Mouse (Mus musculus): Measurements from ENCODE around the gene Scamp4. TPM values are rescaled to one million over a fixed set of nuclear protein-coding genes. Genes with fewer than 3 reads are reported as not detected.
A peak's percentile ranks its signal among the peaks of the same experiment; 100 is the strongest.
"Not testable (repeated sequence)": the region's sequence is repeated elsewhere in the genome, so short reads cannot be mapped to it uniquely, and the experiment has no call there.

Gene Scamp4
- total RNA-seq, 1 experiment from 2014 or later, result 7.4 TPM

DNA sequence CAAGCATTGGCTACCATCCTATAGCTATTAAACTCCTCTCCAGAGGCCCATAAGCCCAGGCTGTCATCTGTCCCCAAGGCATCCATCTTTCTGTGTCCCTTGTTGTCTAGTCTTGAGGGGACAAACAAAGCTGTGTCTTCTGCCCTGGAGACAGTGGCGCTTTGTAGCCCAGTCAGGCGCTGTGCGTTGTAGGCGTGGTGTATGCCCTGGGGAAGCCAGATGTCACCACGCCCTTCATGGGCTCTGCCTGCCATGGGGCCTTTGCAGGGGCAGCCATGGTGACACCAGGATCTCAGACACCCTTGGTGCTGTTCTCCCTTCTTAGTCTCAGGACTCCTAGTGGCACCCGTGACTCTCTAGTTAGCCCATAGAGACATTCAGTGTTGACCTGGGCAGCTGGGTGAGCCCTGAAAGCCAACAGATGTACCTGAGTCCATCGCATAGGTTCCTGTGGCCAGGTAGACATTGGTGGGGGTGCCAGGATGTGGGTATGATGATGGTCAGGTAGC lies 1.4 kb downstream of the Scamp4 start:
- ATAC-seq (replicated peaks in 1 of 2; ENCODE audit: insufficient read depth in 1 of 2, low FRiP score in 2 of 2, low TSS enrichment in 1 of 2, low read depth in 1 of 2, poor library complexity in 2 of 2, severe bottlenecking in 2 of 2), result no peak

DNA sequence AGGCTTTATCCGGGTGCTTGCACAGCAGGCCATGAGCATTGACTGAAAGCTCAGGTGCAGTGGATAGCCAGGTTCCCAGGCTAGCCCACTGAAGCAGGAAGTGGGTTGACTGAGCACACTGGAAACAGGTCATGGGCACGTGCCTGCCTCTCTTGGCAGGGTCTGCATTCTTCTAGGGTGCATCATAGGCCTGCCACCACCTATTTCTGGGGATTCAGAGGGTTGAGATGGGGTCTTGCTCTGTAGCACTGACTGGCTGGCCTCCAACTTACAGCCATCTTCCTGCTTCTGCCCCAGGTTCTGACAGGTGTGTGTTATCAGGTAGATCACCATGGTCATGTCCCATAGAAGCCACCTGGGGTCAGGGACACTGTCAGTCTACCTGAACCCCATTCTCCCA lies 2.3 kb downstream of the Scamp4 start:
- no peak for ATAC-seq (replicated peaks in 1 of 2; ENCODE audit: insufficient read depth in 1 of 2, low FRiP score in 2 of 2, low TSS enrichment in 1 of 2, low read depth in 1 of 2, poor library complexity in 2 of 2, severe bottlenecking in 2 of 2)

DNA sequence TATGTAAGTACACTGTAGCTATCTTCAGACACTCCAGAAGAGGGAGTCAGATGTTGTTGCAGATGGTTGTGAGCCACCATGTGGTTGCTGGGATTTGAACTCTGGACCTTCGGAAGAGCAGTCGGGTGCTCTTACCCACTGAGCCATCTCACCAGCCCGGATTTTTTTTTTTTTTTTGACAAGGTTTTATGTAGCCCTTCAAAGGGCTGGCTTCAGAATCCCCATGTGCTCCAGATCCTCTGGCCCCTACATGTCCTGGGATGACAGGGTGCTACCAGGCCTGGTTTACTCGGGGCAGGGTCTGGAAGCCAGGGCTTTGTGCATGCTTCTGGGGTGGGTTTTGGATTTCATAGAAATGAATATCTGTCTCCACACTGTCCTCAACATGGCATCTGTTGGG lies 3.0 kb downstream of the Scamp4 start, which contains the start of gene Gm49322:
Gene Gm49322, plus strand, starts transcription at position 301 of the 400 bp plus-strand sequence.
- ATAC-seq (replicated peaks in 1 of 2; ENCODE audit: insufficient read depth in 1 of 2, low FRiP score in 2 of 2, low TSS enrichment in 1 of 2, low read depth in 1 of 2, poor library complexity in 2 of 2, severe bottlenecking in 2 of 2), result not testable (repeated sequence)

DNA sequence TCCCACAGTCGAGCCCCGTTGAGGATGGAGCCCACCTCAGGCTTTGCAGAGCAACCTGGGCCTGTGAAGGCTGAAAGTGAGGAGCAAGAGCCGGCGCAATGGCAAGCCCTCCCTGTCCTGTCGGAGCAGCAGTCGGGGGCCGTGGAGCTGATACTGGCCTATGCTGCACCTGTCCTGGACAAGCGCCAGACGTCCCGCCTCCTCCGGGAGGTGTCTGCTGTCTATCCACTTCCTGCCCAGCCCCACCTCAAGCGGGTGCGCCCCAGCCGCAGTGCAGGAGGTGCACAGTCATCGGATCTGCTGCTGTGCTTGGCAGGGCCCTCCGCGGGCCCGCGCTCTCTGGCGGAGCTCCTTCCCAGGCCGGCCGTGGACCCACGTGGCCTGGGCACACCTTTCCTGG lies 3.6 kb downstream of the Scamp4 start:
- ATAC-seq (replicated peaks in 1 of 2; ENCODE audit: insufficient read depth in 1 of 2, low FRiP score in 2 of 2, low TSS enrichment in 1 of 2, low read depth in 1 of 2, poor library complexity in 2 of 2, severe bottlenecking in 2 of 2), result no peak

DNA sequence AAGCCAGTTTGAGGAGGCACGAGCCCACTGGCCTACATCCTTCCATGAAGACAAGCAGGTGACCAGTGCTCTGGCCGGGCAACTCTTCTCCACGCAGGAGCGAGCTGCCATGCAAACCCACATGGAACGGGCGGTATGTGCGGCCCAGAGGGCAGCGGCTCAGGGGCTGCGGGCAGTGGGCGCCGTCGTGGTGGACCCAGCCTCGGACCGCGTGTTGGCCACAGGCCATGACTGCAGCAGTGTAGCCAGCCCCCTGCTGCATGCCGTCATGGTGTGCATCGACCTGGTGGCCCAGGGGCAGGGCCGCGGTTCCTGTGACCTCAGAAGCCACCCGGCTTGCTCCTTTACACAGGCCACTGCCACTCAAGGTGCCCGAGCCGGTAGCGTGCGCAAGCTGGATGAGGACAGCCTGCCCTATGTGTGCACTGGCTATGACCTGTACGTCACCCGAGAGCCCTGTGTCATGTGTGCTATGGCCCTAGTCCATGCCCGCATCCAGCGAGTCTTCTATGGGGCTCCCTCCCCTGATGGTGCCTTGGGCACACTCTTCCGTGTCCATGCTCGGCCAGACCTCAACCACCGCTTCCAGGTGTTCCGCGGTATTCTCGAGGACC lies 4.2 kb downstream of the Scamp4 start:
- no peak for ATAC-seq (replicated peaks in 1 of 2; ENCODE audit: insufficient read depth in 1 of 2, low FRiP score in 2 of 2, low TSS enrichment in 1 of 2, low read depth in 1 of 2, poor library complexity in 2 of 2, severe bottlenecking in 2 of 2)

DNA sequence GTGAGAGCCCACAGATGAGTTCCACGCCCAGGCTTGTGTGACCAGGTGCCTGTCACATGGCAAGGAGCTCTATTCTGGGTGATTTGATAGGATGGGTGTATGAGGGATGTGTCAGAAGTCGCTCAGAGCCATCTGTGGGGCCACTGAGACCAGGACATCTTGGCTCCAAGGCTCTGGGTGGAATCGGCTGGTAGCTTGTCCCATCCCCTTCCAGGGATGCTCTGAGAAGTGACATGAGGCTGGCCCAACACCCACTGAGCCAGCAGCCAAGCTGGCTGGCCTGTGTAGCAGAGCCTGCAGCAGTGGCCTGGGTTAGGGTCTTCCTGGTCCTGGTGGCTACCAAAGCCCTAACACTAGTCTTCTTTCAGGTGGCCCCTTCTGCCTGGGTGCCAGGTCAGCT lies 5.8 kb downstream of the Scamp4 start:
- no peak for ATAC-seq (replicated peaks in 1 of 2; ENCODE audit: insufficient read depth in 1 of 2, low FRiP score in 2 of 2, low TSS enrichment in 1 of 2, low read depth in 1 of 2, poor library complexity in 2 of 2, severe bottlenecking in 2 of 2)

DNA sequence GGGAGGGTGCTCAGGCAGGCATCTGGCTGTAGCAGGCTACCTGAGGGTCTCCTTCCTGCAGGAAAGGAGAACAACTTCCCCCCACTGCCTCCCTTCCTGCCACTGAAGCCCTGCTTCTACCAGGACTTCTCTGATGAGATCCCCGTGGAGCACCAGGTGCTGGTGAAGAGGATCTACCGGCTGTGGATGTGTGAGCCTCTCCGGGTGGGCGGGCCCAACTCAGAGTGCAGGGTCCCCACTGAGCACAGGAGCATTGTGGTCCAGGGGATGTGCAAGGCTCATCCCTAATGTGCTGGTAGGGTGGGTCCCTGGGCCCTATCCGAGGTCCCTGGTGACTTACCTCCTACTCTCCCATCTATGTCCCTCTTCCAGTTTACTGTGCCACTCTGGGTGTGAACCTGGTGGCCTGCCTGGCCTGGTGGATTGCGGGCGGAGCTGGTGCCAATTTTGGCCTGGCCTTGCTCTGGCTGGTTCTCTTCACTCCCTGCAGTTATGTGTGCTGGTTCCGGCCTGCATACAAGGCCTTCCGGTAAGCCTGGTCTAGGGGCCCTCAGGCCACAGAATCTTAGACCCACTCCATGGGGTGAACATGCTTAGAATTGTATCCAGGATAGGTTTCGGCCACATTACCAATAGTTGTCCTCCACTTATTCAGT lies 6.7 kb downstream of the Scamp4 start:
- ATAC-seq (replicated peaks in 1 of 2; ENCODE audit: insufficient read depth in 1 of 2, low FRiP score in 2 of 2, low TSS enrichment in 1 of 2, low read depth in 1 of 2, poor library complexity in 2 of 2, severe bottlenecking in 2 of 2), result no peak

DNA sequence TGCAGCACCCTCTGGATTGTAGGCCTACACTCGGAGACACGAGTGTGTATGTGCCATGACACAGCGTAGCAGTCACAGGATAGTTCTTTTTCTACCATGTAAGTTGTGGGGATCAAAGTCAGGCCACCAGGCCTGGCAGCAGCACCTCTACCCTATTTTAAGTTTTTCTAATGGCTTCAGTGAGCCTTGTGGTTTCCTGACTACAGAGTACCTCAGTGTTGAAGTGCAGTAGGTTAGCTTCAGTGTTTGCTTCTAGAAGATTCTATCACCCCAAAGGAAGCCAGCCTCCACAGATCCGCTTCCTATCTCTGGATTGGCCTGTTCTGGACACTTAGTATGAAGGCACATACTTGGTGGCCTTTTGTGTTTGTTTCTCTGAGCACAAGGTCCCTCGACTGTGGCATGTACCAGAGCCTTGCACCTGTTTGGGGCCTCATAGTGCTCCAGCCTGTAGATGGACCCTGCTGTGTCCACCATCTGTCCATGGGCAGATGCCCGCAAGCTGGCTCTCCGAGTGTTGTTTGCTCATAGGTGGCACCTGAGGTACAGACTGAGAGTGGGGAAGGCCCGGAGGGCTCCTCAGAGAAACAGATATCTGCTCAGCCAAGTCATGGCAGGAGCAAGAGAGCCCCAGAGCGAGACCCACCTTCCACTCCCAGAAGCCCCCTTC lies 7.6 kb downstream of the Scamp4 start:
- ATAC-seq (replicated peaks in 1 of 2; ENCODE audit: insufficient read depth in 1 of 2, low FRiP score in 2 of 2, low TSS enrichment in 1 of 2, low read depth in 1 of 2, poor library complexity in 2 of 2, severe bottlenecking in 2 of 2), result peak in 1 of 2 experiments; percentile 12; a peak in 1 of 4 replicates

DNA sequence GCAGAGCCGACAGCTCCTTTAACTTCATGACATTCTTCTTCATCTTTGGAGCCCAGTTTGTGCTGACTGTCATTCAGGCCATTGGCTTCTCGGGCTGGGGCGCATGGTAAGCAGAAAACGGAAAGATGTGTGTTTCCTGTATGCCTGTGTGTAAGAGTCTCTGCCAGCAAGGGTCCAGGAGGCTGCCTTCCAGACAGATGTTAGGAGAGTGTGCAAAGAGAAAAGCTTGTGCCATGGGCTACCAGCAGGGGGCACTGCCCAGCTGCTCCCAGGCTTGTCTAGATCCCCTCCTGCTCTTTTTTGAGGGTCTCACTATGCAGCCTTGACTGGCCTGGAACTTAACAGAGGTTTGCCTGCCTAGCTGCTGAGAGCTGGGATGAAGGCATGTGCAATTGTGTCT lies 8.4 kb downstream of the Scamp4 start:
- ATAC-seq (replicated peaks in 1 of 2; ENCODE audit: insufficient read depth in 1 of 2, low FRiP score in 2 of 2, low TSS enrichment in 1 of 2, low read depth in 1 of 2, poor library complexity in 2 of 2, severe bottlenecking in 2 of 2), result peak; percentile 57 to 65

DNA sequence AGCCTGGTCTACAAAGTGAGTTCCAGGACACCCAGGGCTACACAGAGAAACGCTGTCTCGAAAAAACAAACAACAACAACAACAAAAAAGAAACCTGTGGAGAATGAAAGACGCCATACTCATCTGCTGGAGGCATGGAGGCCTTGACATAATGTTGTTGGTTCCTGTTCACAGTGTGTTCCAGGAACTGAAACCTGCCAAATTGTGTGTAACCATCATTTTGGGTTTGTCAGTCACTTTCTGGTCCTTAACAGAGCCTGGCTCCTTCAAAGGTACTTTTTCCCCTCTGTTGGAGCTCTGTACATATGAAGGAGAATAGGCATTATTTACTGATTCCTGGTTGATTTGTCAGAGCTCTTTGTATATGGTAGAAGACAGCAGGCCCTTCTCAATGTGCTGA lies 9.2 kb downstream of the Scamp4 start:
- no peak for ATAC-seq (replicated peaks in 1 of 2; ENCODE audit: insufficient read depth in 1 of 2, low FRiP score in 2 of 2, low TSS enrichment in 1 of 2, low read depth in 1 of 2, poor library complexity in 2 of 2, severe bottlenecking in 2 of 2)

DNA sequence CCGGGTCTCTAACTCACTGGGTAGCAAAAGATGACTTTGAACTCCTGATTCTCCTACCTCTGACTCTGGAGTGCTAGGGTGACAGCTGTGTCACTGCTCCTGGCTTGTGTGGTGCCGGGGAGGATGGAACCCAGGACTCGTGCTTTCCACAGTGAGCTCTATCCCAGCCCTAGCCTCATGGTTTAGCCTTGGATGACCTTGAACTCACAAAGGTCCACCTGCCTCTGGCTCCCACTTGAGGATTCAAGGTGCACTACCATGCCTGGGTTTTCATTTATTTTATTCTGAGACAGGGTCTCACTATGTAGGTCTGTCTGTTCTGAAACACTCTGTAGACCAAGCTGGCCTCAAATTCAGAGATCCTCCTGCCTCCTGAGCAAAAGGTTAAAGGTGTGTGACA lies 11.1 kb downstream of the Scamp4 start:
- no peak for ATAC-seq (replicated peaks in 1 of 2; ENCODE audit: insufficient read depth in 1 of 2, low FRiP score in 2 of 2, low TSS enrichment in 1 of 2, low read depth in 1 of 2, poor library complexity in 2 of 2, severe bottlenecking in 2 of 2)

DNA sequence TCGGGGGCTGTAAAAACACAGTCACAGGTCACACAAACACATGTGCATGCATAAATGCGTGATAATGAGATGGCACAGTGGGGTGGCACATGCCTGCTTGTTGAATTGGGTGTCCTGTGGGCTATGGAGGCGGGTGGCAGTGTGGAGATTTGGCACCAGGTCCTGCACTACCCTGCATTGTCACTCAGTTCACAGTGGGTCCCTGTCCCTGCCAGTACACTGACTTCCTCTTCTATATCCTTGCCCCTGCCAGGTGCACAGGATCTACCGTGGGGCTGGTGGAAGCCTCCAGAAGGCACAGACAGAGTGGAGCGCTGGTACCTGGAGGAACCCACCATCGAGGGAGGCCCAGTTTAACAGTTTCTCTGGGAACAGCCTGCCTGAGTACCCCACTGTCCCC lies 11.7 kb downstream of the Scamp4 start:
- no peak for ATAC-seq (replicated peaks in 1 of 2; ENCODE audit: insufficient read depth in 1 of 2, low FRiP score in 2 of 2, low TSS enrichment in 1 of 2, low read depth in 1 of 2, poor library complexity in 2 of 2, severe bottlenecking in 2 of 2)

DNA sequence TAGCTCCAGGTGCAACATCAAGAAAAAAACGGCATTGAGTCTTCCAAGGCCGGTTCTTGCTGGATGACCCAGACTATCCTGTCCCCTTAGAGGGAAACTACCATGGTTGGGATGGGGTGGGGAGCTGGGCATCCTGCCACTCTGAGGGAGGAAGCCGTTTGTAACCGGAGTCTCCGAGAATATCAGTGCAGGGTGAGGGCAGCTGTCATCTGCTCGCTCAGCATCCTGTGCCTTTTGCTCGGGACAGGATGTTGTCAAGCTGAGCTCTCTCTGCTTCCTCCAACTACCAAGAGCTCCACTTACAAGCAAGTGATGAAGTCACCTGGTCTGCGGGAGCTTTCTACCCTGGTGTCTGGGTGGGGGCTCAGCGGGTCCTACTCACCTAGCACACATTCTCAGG lies 15.5 kb downstream of the Scamp4 start:
- ATAC-seq (replicated peaks in 1 of 2; ENCODE audit: insufficient read depth in 1 of 2, low FRiP score in 2 of 2, low TSS enrichment in 1 of 2, low read depth in 1 of 2, poor library complexity in 2 of 2, severe bottlenecking in 2 of 2), result peak in 1 of 2 experiments; percentile 11; a peak in 1 of 4 replicates

DNA sequence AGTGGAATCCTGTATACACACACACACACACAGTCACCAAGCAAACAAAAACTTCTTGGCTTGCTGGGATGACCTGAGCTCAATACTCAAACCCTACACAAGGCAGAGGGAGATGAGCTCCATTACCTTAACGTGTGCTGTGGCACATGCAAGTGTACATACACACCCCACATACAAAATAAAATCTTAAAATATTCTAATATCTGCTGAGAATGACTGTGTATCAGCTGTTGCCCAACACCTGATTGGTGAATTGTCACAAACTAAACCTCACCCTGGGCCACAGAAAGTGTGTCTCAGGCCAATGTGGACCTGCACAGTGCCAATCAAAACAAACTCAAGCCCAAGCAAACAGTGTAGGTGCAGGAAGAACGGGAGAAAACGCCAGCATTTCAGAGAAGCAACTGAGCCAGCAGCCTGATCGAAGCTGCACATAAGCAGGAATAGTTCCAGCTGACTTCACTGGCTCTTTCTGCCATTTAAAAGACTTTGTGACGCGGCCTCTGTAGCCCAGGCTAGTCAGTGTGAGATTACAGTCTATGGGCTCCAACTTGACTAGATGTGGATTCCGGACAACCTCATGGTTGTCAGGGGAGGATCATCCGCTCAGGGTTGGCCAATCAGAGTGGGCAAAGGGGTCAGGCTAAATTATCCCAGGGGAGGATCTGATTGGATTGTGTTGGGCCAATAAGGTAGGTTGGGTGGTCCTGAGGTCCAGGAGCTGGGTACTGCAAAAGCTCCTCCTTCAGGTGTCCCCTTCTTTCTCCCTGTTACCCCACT lies 17.0 kb downstream of the Scamp4 start:
- no peak for ATAC-seq (replicated peaks in 1 of 2; ENCODE audit: insufficient read depth in 1 of 2, low FRiP score in 2 of 2, low TSS enrichment in 1 of 2, low read depth in 1 of 2, poor library complexity in 2 of 2, severe bottlenecking in 2 of 2)

DNA sequence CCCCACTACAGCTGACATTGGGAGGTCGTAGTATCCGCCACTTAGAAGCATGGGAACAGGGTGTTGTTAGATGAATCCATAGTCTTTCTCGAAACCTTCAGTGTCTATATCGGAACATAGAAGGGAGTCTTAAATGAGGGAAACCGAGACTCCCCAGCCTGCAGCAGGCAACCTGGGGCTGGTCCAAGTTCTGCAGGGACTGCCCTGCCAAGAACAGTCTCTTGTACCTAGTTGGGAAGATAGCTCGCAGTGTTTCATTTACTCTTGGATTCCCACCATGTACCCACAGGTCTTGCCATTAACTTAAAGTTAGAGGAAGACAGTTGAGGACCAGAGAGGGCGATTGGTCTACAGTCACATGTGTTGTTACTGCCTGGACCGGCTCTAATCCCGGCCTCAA lies 17.7 kb downstream of the Scamp4 start:
- ATAC-seq (replicated peaks in 1 of 2; ENCODE audit: insufficient read depth in 1 of 2, low FRiP score in 2 of 2, low TSS enrichment in 1 of 2, low read depth in 1 of 2, poor library complexity in 2 of 2, severe bottlenecking in 2 of 2), result no peak

DNA sequence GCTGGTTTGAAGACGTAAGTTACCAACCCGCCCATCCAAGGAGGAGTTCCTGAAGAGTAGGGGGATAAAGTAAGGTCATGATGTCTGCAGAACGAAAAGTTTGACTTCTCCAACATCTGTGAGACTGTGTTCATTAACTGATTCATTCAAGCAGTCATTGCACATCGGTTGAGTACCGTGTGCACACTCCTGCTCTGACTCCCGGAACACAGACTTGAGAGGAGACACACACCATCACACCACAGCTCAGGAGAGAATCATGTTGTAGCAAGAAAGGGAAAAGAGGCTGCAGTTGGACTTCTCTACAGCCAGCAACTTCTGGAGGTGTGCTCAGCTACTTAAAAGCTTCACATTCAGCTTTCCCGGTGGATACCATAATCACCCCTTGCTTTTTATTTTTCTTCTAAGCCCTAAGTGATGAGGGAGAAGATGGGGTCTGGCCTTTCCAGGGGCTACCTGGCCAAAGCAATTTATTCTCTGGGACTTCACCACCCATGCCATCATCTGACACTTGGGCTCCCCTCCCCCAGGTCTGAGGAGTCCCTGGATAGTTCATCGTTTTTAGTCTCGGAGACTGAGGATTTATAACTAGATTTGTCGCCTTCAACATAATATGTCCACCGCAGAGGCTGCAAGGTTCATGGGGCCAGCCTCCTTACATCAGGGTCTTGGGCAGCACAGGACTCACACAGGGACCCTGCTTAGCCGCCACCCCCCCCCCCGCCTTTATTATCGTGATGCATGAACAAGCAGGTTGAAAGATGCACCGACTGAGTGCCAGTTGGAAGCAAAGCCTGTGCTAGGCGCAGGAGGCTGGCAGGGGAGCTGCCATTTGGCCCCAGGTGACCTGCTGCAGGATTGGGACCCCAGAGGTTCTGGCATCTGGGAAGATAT lies 18.4 kb downstream of the Scamp4 start:
- ATAC-seq (replicated peaks in 1 of 2; ENCODE audit: insufficient read depth in 1 of 2, low FRiP score in 2 of 2, low TSS enrichment in 1 of 2, low read depth in 1 of 2, poor library complexity in 2 of 2, severe bottlenecking in 2 of 2), result no peak

DNA sequence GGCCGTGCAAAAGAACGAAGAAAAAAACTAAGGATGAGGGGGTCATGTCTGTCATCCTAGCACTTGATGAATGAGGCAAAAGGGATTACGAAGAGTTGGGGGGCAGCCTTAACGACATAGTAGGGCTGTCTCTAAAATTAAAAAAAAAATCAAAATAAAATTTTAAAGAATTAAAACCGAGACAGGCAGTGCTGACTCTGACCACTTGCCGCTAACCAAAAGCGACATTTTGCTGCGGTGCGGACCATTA lies 18.9 kb downstream of the Scamp4 start:
- no peak for ATAC-seq (replicated peaks in 1 of 2; ENCODE audit: insufficient read depth in 1 of 2, low FRiP score in 2 of 2, low TSS enrichment in 1 of 2, low read depth in 1 of 2, poor library complexity in 2 of 2, severe bottlenecking in 2 of 2)
